Mouse (Mus musculus): Measurements from ENCODE around the gene Rtl1. TPM values are rescaled to one million over a fixed set of nuclear protein-coding genes. Genes with fewer than 3 reads are reported as not detected.
A peak's percentile ranks its signal among the peaks of the same experiment; 100 is the strongest.

Rtl1 gene
- polyA plus RNA-seq, 1 experiment from 2014 or later = 1.0 TPM

GRCm38 (mm10) chr12:109614416-109614815 lies 14.3 kb upstream of the Rtl1 start:
- Histone ChIP-seq H3K27ac (ENCODE audit: low read length) (no peak overlapping the region), H3K27me3 (ENCODE audit: control insufficient read depth, insufficient read depth, low read depth, low read length) (peaks cover 5% of the 10 kb centered on the region; the same call in 1 of the 2 replicates), H3K9me3 (ENCODE audit: control insufficient read depth, low read length) (0 out of 2 replicates have a peak, but pooled peaks cover 3% of the 10 kb centered on the region), H3K4me1 (replicated peaks; ENCODE audit: control insufficient read depth, insufficient read depth, low read length) (no peaks in the 10 kb centered on the region; the same call in 1 of the 2 replicates), H3K9ac (ENCODE audit: low read length) (no peak overlapping the region), H3K36me3 (ENCODE audit: control insufficient read depth, insufficient read depth, low read length) (peaks cover 20% of the 10 kb centered on the region), H3K4me3 (ENCODE audit: low read length) (no peak overlapping the region), H3K4me2 (ENCODE audit: low read depth, low read length) (no peak overlapping the region)
- WGBS = 41% methylated on average over 10 of the region's 10 CpGs
- no peak for ATAC-seq (ENCODE audit: low read depth)

GRCm38 (mm10) chr12:109612392-109613385 lies 12.6 kb upstream of the Rtl1 start:
- ATAC-seq (ENCODE audit: low read depth) = no peak
- no peak overlapping the region for H3K27ac ChIP-seq (ENCODE audit: low read length)
- H3K4me1 ChIP-seq (replicated peaks; ENCODE audit: control insufficient read depth, insufficient read depth, low read length) = no peaks in the 10 kb centered on the region; the same call in 1 of the 2 replicates
- H3K9me3 ChIP-seq (ENCODE audit: control insufficient read depth, low read length) = 0 out of 2 replicates have a peak, but pooled peaks cover 3% of the 10 kb centered on the region
- peaks cover 5% of the 10 kb centered on the region; the same call in 1 of the 2 replicates for H3K27me3 ChIP-seq (ENCODE audit: control insufficient read depth, insufficient read depth, low read depth, low read length)
- peaks cover 18% of the 10 kb centered on the region for H3K36me3 ChIP-seq (ENCODE audit: control insufficient read depth, insufficient read depth, low read length)
- 52% methylated on average over 34 of the region's 34 CpGs for WGBS
- H3K4me3 ChIP-seq (ENCODE audit: low read length) = peak overlapping the region; percentile 12; the same call in 1 of the 2 replicates
- peak overlapping the region; percentile 8 for H3K4me2 ChIP-seq (ENCODE audit: low read depth, low read length)
- no peak overlapping the region for H3K9ac ChIP-seq (ENCODE audit: low read length)

- Histone ChIP-seq H3K36me3 (ENCODE audit: control insufficient read depth, insufficient read depth, low read length) (peaks cover 22% of the 10 kb centered on the region), H3K4me3 (ENCODE audit: low read length) (no peak overlapping the region), H3K4me1 (replicated peaks; ENCODE audit: control insufficient read depth, insufficient read depth, low read length) (no peaks in the 10 kb centered on the region; the same call in 1 of the 2 replicates), H3K27ac (ENCODE audit: low read length) (no peak overlapping the region), H3K27me3 (ENCODE audit: control insufficient read depth, insufficient read depth, low read depth, low read length) (peaks cover 4% of the 10 kb centered on the region; the same call in 1 of the 2 replicates), H3K9ac (ENCODE audit: low read length) (no peak overlapping the region), H3K4me2 (ENCODE audit: low read depth, low read length) (no peak overlapping the region), H3K9me3 (ENCODE audit: control insufficient read depth, low read length) (0 out of 2 replicates have a peak, but pooled peaks cover 3% of the 10 kb centered on the region)
- WGBS = 54% methylated on average over 13 of the region's 13 CpGs
- 0 out of 2 replicates have a peak, but pooled peaks have one; percentile 16 for ATAC-seq (ENCODE audit: low read depth)
Measured at GRCm38 (mm10) chr12:109608576-109609440, 8.7 kb upstream of the Rtl1 start.

GRCm38 (mm10) chr12:109607953-109608352 lies 7.8 kb upstream of the Rtl1 start:
- 0 out of 2 replicates have a peak, but pooled peaks cover 3% of the 10 kb centered on the region for H3K9me3 ChIP-seq (ENCODE audit: control insufficient read depth, low read length)
- no peak overlapping the region for H3K27ac ChIP-seq (ENCODE audit: low read length)
- no peaks in the 10 kb centered on the region; the same call in 1 of the 2 replicates for H3K4me1 ChIP-seq (replicated peaks; ENCODE audit: control insufficient read depth, insufficient read depth, low read length)
- H3K4me3 ChIP-seq (ENCODE audit: low read length) = no peak overlapping the region
- no peak overlapping the region for H3K4me2 ChIP-seq (ENCODE audit: low read depth, low read length)
- H3K27me3 ChIP-seq (ENCODE audit: control insufficient read depth, insufficient read depth, low read depth, low read length) = peaks cover 2% of the 10 kb centered on the region; the same call in 1 of the 2 replicates
- ATAC-seq (ENCODE audit: low read depth) = no peak
- peaks cover 22% of the 10 kb centered on the region for H3K36me3 ChIP-seq (ENCODE audit: control insufficient read depth, insufficient read depth, low read length)
- WGBS = 53% methylated on average over 9 of the region's 9 CpGs
- no peak overlapping the region for H3K9ac ChIP-seq (ENCODE audit: low read length)

GRCm38 (mm10) chr12:109607191-109607590 lies 7.1 kb upstream of the Rtl1 start:
- no peak overlapping the region for H3K9ac ChIP-seq (ENCODE audit: low read length)
- no peak overlapping the region for H3K4me3 ChIP-seq (ENCODE audit: low read length)
- ATAC-seq (ENCODE audit: low read depth) = no peak
- H3K27ac ChIP-seq (ENCODE audit: low read length) = no peak overlapping the region
- H3K9me3 ChIP-seq (ENCODE audit: control insufficient read depth, low read length) = 0 out of 2 replicates have a peak, but pooled peaks cover 3% of the 10 kb centered on the region
- no peak overlapping the region for H3K4me2 ChIP-seq (ENCODE audit: low read depth, low read length)
- 89% methylated on average over 9 of the region's 9 CpGs for WGBS
- H3K4me1 ChIP-seq (replicated peaks; ENCODE audit: control insufficient read depth, insufficient read depth, low read length) = no peaks in the 10 kb centered on the region; the same call in 1 of the 2 replicates
- H3K27me3 ChIP-seq (ENCODE audit: control insufficient read depth, insufficient read depth, low read depth, low read length) = no peaks in the 10 kb centered on the region
- peaks cover 22% of the 10 kb centered on the region for H3K36me3 ChIP-seq (ENCODE audit: control insufficient read depth, insufficient read depth, low read length)

- no peak overlapping the region for H3K4me2 ChIP-seq (ENCODE audit: low read depth, low read length)
- 62% methylated on average over 16 of the region's 16 CpGs for WGBS
Measured at GRCm38 (mm10) chr12:109604982-109605721, 5.0 kb upstream of the Rtl1 start.

GRCm38 (mm10) chr12:109598551-109599250 lies 1.4 kb downstream of the Rtl1 start:
- 39% methylated on average over 12 of the region's 12 CpGs for WGBS
- Histone ChIP-seq H3K27ac (ENCODE audit: low read length) (no peak overlapping the region), H3K4me1 (replicated peaks; ENCODE audit: control insufficient read depth, insufficient read depth, low read length) (peaks cover 28% of the 10 kb centered on the region), H3K4me2 (ENCODE audit: low read depth, low read length) (no peak overlapping the region), H3K36me3 (ENCODE audit: control insufficient read depth, insufficient read depth, low read length) (peaks cover 6% of the 10 kb centered on the region), H3K27me3 (ENCODE audit: control insufficient read depth, insufficient read depth, low read depth, low read length) (no peaks in the 10 kb centered on the region), H3K4me3 (ENCODE audit: low read length) (no peak overlapping the region), H3K9me3 (ENCODE audit: control insufficient read depth, low read length) (no peaks in the 10 kb centered on the region), H3K9ac (ENCODE audit: low read length) (no peak overlapping the region)
- peak; percentile 31 for ATAC-seq (ENCODE audit: low read depth)

More at GRCm38 (mm10) chr12:109604982-109605721, 5.0 kb upstream of the Rtl1 start:
- Histone ChIP-seq H3K9me3 (ENCODE audit: control insufficient read depth, low read length) (no peaks in the 10 kb centered on the region), H3K9ac (ENCODE audit: low read length) (no peak overlapping the region), H3K27ac (ENCODE audit: low read length) (no peak overlapping the region), H3K4me3 (ENCODE audit: low read length) (no peak overlapping the region), H3K27me3 (ENCODE audit: control insufficient read depth, insufficient read depth, low read depth, low read length) (no peaks in the 10 kb centered on the region), H3K4me1 (replicated peaks; ENCODE audit: control insufficient read depth, insufficient read depth, low read length) (no peaks in the 10 kb centered on the region), H3K36me3 (ENCODE audit: control insufficient read depth, insufficient read depth, low read length) (peaks cover 8% of the 10 kb centered on the region; the same call in 1 of the 2 replicates)
- ATAC-seq (ENCODE audit: low read depth) = no peak

- H3K36me3 ChIP-seq (ENCODE audit: control insufficient read depth, insufficient read depth, low read length) = peaks cover 20% of the 10 kb centered on the region
- H3K9me3 ChIP-seq (ENCODE audit: control insufficient read depth, low read length) = no peaks in the 10 kb centered on the region
- no peak overlapping the region for H3K9ac ChIP-seq (ENCODE audit: low read length)
- peaks cover 28% of the 10 kb centered on the region for H3K4me1 ChIP-seq (replicated peaks; ENCODE audit: control insufficient read depth, insufficient read depth, low read length)
- no peak overlapping the region; the same call in 1 of the 2 replicates for H3K4me2 ChIP-seq (ENCODE audit: low read depth, low read length)
- peak overlapping the region; percentile 80; the same call in 1 of the 2 replicates for H3K27ac ChIP-seq (ENCODE audit: low read length)
- ATAC-seq (ENCODE audit: low read depth) = no peak
- no peak overlapping the region for H3K4me3 ChIP-seq (ENCODE audit: low read length)
- H3K27me3 ChIP-seq (ENCODE audit: control insufficient read depth, insufficient read depth, low read depth, low read length) = no peaks in the 10 kb centered on the region
- 40% methylated on average over 3 of the region's 3 CpGs for WGBS
Measured at GRCm38 (mm10) chr12:109596726-109597125, 3.4 kb downstream of the Rtl1 start.
